Mouse (Mus musculus) R1 (cell line): Measurements from ENCODE around the gene Fgd3.
A peak's percentile ranks its signal among the peaks of the same experiment; 100 is the strongest.

ENCODE experiments used
- DNase-seq: peaks from one replicate; pipeline ENCODE4 v3.0.0-alpha.2; 2018; ENCODE audit warnings: low read depth, low spot score

Fgd3 gene

DNA sequence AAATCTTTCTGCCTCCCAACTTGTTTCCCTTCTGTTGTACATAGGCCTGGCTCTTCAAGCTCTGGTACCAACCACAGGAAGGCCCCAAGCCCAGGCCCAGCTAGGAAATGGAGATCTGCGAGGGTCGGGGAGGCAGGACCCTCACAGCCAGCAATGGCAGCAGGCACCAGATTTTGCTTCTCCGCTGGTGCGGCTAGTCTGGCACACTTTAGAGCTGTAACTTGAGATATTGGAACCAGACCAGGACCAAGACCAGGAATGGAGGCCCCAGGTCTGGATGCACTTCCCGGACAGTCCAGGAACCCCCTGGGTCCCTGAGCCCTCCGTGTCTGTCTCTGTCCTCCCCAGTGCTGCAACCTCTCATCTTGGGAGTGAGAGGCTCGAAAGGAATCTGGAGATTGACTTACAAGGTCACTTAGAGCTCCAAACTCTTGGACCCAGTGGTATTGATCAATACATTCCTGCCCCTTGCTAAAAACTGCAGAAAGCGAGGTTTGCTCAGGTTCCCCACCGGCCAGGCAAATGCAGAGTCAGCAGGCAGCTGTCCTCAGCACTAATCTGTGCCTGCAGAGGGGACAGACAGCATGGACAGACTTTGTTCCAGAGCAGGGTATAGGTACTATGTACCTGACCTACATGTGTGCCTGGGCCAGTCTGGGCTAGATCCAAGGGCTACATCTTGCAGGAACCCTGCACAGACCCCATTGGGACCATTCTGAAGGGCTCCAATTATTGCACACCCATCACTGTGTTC is 103.1 kb downstream of the Fgd3 start:
- no peak for DNase-seq

DNA sequence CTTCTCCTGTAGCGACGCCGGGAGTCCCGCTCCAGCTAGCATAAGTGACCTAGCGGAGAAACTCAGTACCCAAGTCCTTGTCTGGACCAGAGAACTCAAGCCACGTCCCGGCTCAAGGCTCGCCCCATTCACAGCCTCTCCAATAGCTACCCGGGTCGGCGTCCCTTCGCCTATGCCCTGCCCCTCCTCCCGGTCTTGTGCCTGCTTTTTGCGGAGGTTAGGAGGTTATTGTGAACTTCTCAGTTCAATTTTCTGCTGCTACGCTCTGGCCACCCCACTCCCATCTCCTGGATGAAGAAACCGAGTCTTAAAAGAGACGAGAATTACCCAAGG is 103.9 kb downstream of the Fgd3 start:
- no peak for DNase-seq

DNA sequence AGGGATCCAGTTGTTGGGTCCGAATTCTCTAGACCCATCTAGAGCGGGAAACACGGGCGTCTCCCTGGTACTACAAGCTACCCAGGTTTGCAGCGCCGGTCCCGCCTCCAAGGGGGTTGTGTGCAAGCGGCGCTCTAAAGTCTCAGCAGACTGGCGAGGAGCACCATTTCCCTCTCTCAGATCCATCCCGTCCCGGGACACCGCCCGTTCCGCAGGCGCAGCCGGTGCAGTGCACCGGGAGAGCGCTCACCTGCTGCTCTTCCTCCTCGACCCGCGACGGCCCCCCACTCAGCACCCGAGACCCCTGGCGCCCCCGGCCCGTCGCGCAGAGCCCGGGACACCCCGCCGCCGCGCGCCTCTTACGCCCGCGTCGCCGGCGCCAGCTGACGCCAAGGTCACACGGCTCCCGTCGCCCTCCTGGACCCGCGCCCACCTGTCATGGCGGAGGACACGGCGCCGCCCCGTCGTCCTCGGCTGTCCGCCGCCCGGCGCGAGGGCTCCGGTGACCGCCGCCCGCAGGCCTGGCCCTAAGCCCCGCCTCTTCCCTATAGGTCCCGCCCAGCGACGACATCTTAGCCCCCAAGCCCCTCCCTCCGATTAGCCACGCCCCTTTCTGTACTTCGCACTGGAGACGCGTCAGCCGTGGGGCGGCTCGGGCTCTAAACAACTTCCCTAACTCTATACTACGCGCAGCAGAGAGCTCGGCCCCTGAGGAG is 104.4 kb downstream of the Fgd3 start, which contains the start of gene Card19:
Card19 (minus strand) TSS at position 534 of the 716 bp plus-strand sequence.
- peak; percentile 91 for DNase-seq

DNA sequence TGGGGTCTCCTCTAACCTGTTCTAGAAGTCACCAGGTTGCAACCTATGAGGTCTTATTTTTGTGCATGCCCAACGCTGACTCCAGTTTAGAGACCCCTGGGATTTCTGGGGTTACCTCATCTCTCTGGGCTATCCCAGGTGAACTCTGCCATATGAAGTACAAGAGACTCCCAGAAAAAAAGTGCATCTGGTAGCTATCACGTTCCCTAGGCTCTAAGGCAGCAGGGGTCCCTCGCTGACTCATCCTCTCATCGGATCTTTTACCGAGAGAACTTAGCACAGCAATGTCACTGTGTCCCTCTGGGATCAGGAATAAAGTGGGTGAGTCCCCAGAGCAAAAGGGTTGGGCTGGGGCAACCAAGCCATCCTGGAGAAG is 105.0 kb downstream of the Fgd3 start:
- no peak for DNase-seq

DNA sequence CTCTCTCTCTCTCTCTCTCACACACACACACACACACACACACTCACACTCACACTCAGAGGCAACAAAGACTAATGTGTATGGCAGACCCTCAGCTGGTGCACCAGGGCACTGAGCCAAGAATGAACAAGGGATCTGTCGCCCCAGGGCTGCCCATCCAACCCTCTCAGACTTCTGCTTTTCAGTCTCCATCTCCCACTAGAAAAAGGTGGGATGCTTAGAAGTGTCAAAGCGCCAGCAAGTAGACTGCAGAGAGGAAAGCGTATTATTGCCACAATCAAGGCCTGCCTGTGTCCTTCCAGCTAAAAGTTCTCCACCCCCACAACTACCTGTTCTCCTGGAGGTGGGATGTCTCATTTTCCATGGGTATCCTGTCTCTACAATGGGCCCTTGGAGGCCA is 105.7 kb downstream of the Fgd3 start:
- DNase-seq: no peak

DNA sequence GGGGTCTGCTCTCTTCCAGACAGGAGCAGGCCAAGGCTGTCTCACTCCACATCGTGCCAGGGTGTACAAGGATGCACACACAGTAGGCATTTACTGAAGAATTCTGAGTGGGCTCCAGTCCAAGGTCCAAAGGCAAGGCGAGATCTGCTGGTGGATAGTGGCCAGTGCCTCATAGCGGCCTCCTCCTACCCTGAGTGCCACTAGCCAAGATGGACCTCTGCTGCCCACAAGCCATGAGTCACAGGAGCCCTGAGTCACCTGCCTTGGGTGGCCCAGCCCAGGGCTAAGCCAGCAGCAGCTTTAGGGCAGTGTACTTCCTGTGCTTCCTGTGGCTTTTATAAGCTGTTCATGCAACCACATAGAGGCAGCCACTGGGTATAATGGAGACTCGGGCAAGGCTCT is 106.6 kb downstream of the Fgd3 start:
- no peak for DNase-seq

DNA sequence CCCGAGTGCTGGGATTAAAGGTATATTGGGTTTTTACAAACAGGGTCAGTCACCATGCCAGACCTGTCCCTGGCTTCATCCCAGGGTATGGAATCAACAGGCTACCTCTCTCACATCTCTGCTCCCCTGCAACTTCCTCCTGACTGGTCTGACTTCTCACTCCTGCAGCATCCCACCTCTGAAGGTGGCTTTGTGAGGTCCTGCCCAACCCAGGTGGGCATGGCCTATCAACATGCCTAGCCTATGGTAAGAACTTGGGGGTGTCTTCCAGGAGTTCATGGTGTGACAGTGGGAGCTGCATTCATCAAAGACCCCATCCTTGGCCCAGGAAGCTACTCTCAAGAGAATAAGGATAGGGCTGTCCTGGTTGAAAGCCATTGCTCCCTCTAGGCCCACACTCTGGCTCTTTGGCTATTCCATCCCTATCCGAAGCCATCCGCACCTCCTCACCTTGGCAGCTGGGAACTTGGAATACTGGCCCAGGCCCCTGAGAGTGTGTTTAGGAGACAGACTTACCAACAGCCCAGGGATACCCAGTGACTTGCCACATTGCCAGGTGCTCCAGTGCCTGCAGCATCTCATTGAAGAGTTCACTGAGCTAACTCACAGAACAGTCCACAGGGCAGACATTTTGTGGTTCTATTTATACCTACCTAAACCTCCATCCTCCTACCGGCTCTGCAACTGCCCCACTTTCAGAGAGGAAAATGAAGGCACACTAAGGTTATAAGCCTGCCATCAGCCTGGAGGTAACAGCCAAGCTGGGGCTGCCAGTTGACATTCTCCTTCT is 107.2 kb downstream of the Fgd3 start:
- no peak for DNase-seq
